Mouse (Mus musculus) cerebellum, adult 2 months (tissue): Measurements from ENCODE around the gene Ethe1.

Experiments used
- CTCF ChIP-seq: fragments of 200-500 bp; IDR thresholded peaks from 2 replicates; pipeline ENCODE4 v1.5.1; 2011; ENCODE audit warnings: low read depth, mild to moderate bottlenecking, control low read depth, low read length, moderate library complexity, borderline replicate concordance; ENCODE audit not compliant: insufficient read depth
- POLR2A ChIP-seq: fragments of 200-500 bp; IDR thresholded peaks from 2 replicates; pipeline ENCODE4 v1.6.1; 2011; ENCODE audit warnings: low read length, control low read depth, borderline replicate concordance; ENCODE audit not compliant: insufficient read depth

DNA sequence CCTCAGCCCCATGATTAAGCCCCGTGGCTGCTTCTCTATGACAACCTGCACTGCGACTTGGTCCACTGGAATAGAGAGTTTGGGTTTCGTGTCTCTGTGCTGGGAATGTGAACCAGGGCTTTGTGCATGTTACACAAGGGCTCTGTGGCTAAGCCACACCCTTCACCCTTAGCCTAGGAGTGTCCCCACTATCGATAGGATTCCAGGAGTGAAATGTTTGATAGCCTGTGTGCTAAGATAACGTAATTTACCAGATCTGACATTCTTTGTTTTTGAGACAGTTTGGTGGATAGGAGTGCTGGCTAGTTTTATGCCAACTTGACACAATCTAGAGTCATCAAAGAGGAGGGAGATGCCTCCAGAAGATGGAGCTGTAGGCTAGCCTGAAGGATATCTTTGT is 4.4 kb downstream of the Ethe1 start:
- no peak for TF ChIP-seq CTCF
- TF ChIP-seq POLR2A: no peak
